ENCODE assay signal across 18 mouse cellular contexts in the genomic region with DNA sequence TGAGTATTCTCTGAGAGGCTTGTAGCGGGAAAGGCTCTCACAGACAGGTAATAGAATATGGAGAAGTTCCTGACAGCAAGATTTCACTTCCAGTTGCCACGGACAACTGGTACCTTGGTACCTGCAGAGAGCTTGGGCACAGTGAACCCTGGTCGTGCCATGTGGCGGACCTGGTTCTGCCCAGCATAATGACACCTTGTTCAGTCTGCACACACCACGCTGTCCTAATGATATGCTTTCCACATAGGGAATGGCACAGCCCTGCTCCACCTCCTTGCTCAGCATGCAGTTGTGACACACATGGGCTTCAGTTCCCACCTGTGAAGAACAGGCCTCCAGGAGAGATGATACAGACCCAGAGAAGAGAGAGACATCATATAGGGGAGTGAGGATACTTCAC.
A peak's percentile ranks its signal among the peaks of the same experiment; 100 is the strongest.
DNase-seq lines count a peak whose midpoint lies in the region; ATAC-seq and TF ChIP-seq lines count a peak whose summit lies in the region.
"Had no signal": no experiment of that assay in that cellular context is flagged by ENCODE, and none has a peak within 500 bp of the region (broad histone marks: within the 10 kb centered on the region; RNA-seq: fewer than 3 reads in every experiment).

No protein-coding gene starts in this region.

- no peak overlapping the region for H3K9ac ChIP-seq in hindbrain, embryonic 13.5 days
- no peak overlapping the region for H3K9ac ChIP-seq in hindbrain, embryonic 11.5 days (ENCODE audit: low read depth, low read length)
- no peak overlapping the region for H3K9ac ChIP-seq in hindbrain, postnatal 0 days (replicated peaks; ENCODE audit: low read length)
- H3K9ac ChIP-seq: embryonic facial prominence, embryonic 12.5 days; forebrain, embryonic 12.5 days had no signal

- H3K27ac ChIP-seq in hindbrain, embryonic 13.5 days = no peak overlapping the region
- H3K27ac ChIP-seq in hindbrain, embryonic 11.5 days (ENCODE audit: low read depth, low read length) = no peak overlapping the region
- peak overlapping the region; percentile 67 for H3K27ac ChIP-seq in bone marrow macrophage, adult 2 months (ENCODE audit: insufficient read depth, low read depth, low read length)
- H3K27ac ChIP-seq in hindbrain, postnatal 0 days = peak overlapping the region; percentile 45; the same call in 1 of the 2 replicates
- H3K27ac ChIP-seq: embryonic facial prominence, embryonic 12.5 days; forebrain, embryonic 12.5 days; heart, embryonic 10.5 days had no signal

- no peak overlapping the region for H3K4me2 ChIP-seq in hindbrain, embryonic 13.5 days
- H3K4me2 ChIP-seq in hindbrain, embryonic 11.5 days (replicated peaks; ENCODE audit: low read depth, low read length) = no peak overlapping the region
- H3K4me2 ChIP-seq in hindbrain, postnatal 0 days (ENCODE audit: low read depth, low read length) = no peak overlapping the region
- H3K4me2 ChIP-seq: embryonic facial prominence, embryonic 12.5 days; forebrain, embryonic 12.5 days had no signal

- H3K9me3 ChIP-seq in hindbrain, embryonic 13.5 days = no peaks in the 10 kb centered on the region
- no peaks in the 10 kb centered on the region for H3K9me3 ChIP-seq in hindbrain, embryonic 11.5 days (ENCODE audit: control insufficient read depth, low read length)
- peaks cover 29% of the 10 kb centered on the region for H3K9me3 ChIP-seq in megakaryocyte, embryonic 14.5 days
- H3K9me3 ChIP-seq in hindbrain, postnatal 0 days (ENCODE audit: low read length) = no peaks in the 10 kb centered on the region
- H3K9me3 ChIP-seq: embryonic facial prominence, embryonic 12.5 days; forebrain, embryonic 12.5 days; heart, embryonic 10.5 days had no signal

- no peak for TF ChIP-seq POLR2A in bone marrow macrophage, adult 2 months (IDR thresholded peaks at IDR 0.05; ENCODE audit: borderline replicate concordance, low read depth, low read length)

- 0 out of 2 replicates have a peak, but pooled peaks have one; percentile 36 for ATAC-seq in hindbrain, embryonic 13.5 days (ENCODE audit: low FRiP score)
- ATAC-seq in hindbrain, embryonic 11.5 days (ENCODE audit: low FRiP score) = no peak
- ATAC-seq in megakaryocyte, adult 5-6 weeks (ENCODE audit: poor library complexity, severe bottlenecking) = no peak
- no peak for ATAC-seq in hindbrain, postnatal 0 days
- ATAC-seq: inflammation-experienced regulatory T-cells, adult 6 months; intestine, postnatal 0 days had no signal

- H3K36me3 ChIP-seq in hindbrain, embryonic 13.5 days = peaks cover 16% of the 10 kb centered on the region
- H3K36me3 ChIP-seq in hindbrain, embryonic 11.5 days (ENCODE audit: control insufficient read depth, insufficient read depth, low read length) = no peaks in the 10 kb centered on the region
- H3K36me3 ChIP-seq in megakaryocyte, embryonic 14.5 days (replicated peaks; ENCODE audit: low read length) = no peaks in the 10 kb centered on the region
- H3K36me3 ChIP-seq in hindbrain, postnatal 0 days (ENCODE audit: insufficient read depth, low read length) = peaks cover 7% of the 10 kb centered on the region; the same call in 1 of the 2 replicates
- H3K36me3 ChIP-seq: embryonic facial prominence, embryonic 12.5 days; forebrain, embryonic 12.5 days; heart, embryonic 10.5 days had no signal

- peaks cover 5% of the 10 kb centered on the region; the same call in 1 of the 2 replicates for H3K4me1 ChIP-seq in hindbrain, embryonic 13.5 days (replicated peaks)
- H3K4me1 ChIP-seq in hindbrain, embryonic 11.5 days (replicated peaks; ENCODE audit: control insufficient read depth, insufficient read depth, low read length) = no peaks in the 10 kb centered on the region
- no peaks in the 10 kb centered on the region for H3K4me1 ChIP-seq in megakaryocyte, embryonic 14.5 days
- H3K4me1 ChIP-seq in bone marrow macrophage, adult 2 months (ENCODE audit: control insufficient read depth, insufficient read depth, low read length) = peaks cover 28% of the 10 kb centered on the region
- H3K4me1 ChIP-seq in hindbrain, postnatal 0 days (ENCODE audit: insufficient read depth, low read length) = no peaks in the 10 kb centered on the region
- H3K4me1 ChIP-seq: embryonic facial prominence, embryonic 12.5 days; forebrain, embryonic 12.5 days; heart, embryonic 10.5 days had no signal

- TF ChIP-seq CTCF in bone marrow macrophage, adult 2 months (IDR thresholded peaks at IDR 0.05; ENCODE audit: low read depth, low read length) = no peak
- TF ChIP-seq CTCF in hindbrain, postnatal 0 days (IDR thresholded peaks at IDR 0.05; ENCODE audit: low read depth) = no peak

- no peaks in the 10 kb centered on the region for H3K27me3 ChIP-seq in hindbrain, embryonic 13.5 days
- H3K27me3 ChIP-seq in hindbrain, embryonic 11.5 days (ENCODE audit: control insufficient read depth, insufficient read depth, low read length) = no peaks in the 10 kb centered on the region
- H3K27me3 ChIP-seq in megakaryocyte, embryonic 14.5 days (replicated peaks) = no peaks in the 10 kb centered on the region
- H3K27me3 ChIP-seq in hindbrain, postnatal 0 days (ENCODE audit: insufficient read depth, low read length) = no peaks in the 10 kb centered on the region
- H3K27me3 ChIP-seq: embryonic facial prominence, embryonic 12.5 days; forebrain, embryonic 12.5 days had no signal

- 96% methylated on average over 5 of the region's 5 CpGs for WGBS in hindbrain, embryonic 13.5 days
- 93% methylated on average over 5 of the region's 5 CpGs for WGBS in hindbrain, embryonic 11.5 days
- WGBS in hindbrain, postnatal 0 days = 88% methylated on average over 5 of the region's 5 CpGs

- DNase-seq in hindbrain, embryonic 11.5 days (ENCODE audit: low spot score) = no peak
- DNase-seq in hindbrain, postnatal 0 days (ENCODE audit: low spot score) = no peak
- no peak for DNase-seq in cerebellum, adult 18-20 months
- DNase-seq: adrenal gland, adult 2 months; adrenal gland, postnatal 25 days; cerebellum, adult 9-10 months; cerebellum, postnatal 25 days; gastrocnemius, postnatal 36 days; heart, postnatal 10 days had no signal

- no peak overlapping the region for H3K4me3 ChIP-seq in hindbrain, embryonic 13.5 days
- H3K4me3 ChIP-seq in hindbrain, embryonic 11.5 days (ENCODE audit: low read depth, low read length) = no peak overlapping the region
- peak overlapping the region; percentile 79 for H3K4me3 ChIP-seq in megakaryocyte, embryonic 14.5 days (replicated peaks)
- no peak overlapping the region for H3K4me3 ChIP-seq in bone marrow macrophage, adult 2 months (ENCODE audit: insufficient read depth, low read length)
- H3K4me3 ChIP-seq in hindbrain, postnatal 0 days (ENCODE audit: low read length) = no peak overlapping the region
- H3K4me3 ChIP-seq: embryonic facial prominence, embryonic 12.5 days; forebrain, embryonic 12.5 days; heart, embryonic 10.5 days had no signal

Comparison
In these comparisons a context has a peak if more than half of its experiments do, and no peak if none do; other contexts are left out.
1. H3K27ac ChIP-seq: peak in bone marrow macrophage, adult 2 months (single experiment) and hindbrain, postnatal 0 days (single experiment); none in hindbrain, embryonic 13.5 days (single experiment) and hindbrain, embryonic 11.5 days (single experiment).